Mouse (Mus musculus) hindbrain, postnatal 0 days (tissue): ENCODE measurements around the gene Sh3pxd2a. TPM values are rescaled to one million over a fixed set of nuclear protein-coding genes. Genes with fewer than 3 reads are reported as not detected.

Experiments
- ATAC-seq: fragments of 200-750 bp; cut with Nextera tagmentation; 2 replicates; pipeline ENCODE4 v1.8.0; 2017; ENCODE audit warnings: mild to moderate bottlenecking, moderate TSS enrichment, moderate library complexity
- DNase-seq: peaks from one replicate; pipeline ENCODE4 v3.0.0-alpha.2; 2015; ENCODE audit warnings: low spot score
- H3K27ac ChIP-seq: fragments of 300-500 bp; sonication (generic); 2 replicates; pipeline ENCODE4 v1.5.1; 2014; ENCODE audit warnings: mild to moderate bottlenecking
- H3K27me3 ChIP-seq: fragments of 300-500 bp; sonication (generic); 2 replicates; pipeline ENCODE4 v1.6.1; 2014; ENCODE audit warnings: low read length, mixed read lengths; ENCODE audit not compliant: insufficient read depth
- H3K36me3 ChIP-seq: fragments of 300-500 bp; sonication (generic); 2 replicates; pipeline ENCODE4 v1.6.1; 2014; ENCODE audit warnings: low read length, mixed read lengths; ENCODE audit not compliant: insufficient read depth
- H3K4me1 ChIP-seq: fragments of 300-500 bp; sonication (generic); 2 replicates; pipeline ENCODE4 v1.6.1; 2014; ENCODE audit warnings: antibody characterized with exemption, low read length, mixed read lengths; ENCODE audit not compliant: insufficient read depth
- H3K4me2 ChIP-seq: fragments of 300-500 bp; sonication (generic); 2 replicates; pipeline ENCODE4 v1.6.1; 2014; ENCODE audit warnings: low read depth, mild to moderate bottlenecking, low read length, moderate library complexity, mixed read lengths
- H3K4me3 ChIP-seq: fragments of 300-500 bp; sonication (generic); 2 replicates; pipeline ENCODE4 v1.5.1; 2014; ENCODE audit warnings: low read length
- H3K9ac ChIP-seq: fragments of 300-500 bp; sonication (generic); replicated peaks from 2 replicates; pipeline ENCODE4 v1.6.1; 2014; ENCODE audit warnings: mild to moderate bottlenecking, low read length, moderate library complexity, mixed read lengths
- H3K9me3 ChIP-seq: fragments of 300-500 bp; sonication (generic); 2 replicates; pipeline ENCODE4 v1.6.1; 2016; ENCODE audit warnings: low read length, mixed read lengths
- CTCF ChIP-seq: IDR thresholded peaks from 2 replicates; pipeline ENCODE4 v1.5.1; 2016; ENCODE audit warnings: antibody characterized with exemption, control low read depth, low read depth
- WGBS: fragments of 180-500 bp; shearing (Covaris S2); extraction: QIAGEN DNeasy Blood & Tissue Kit; methylation state at CpG from one replicate; pipeline ENCODE4 v1.1.7; 2014; 5-methylcytosine and 5-hydroxymethylcytosine counted together
- microRNA-seq, 2 experiments: library from miRNA; unstranded; fragments of <30 nt; microRNA quantifications; one replicate each; pipeline ENCODE4; 2016
- polyA plus RNA-seq: library from polyadenylated mRNA; unstranded; fragments of >200 nt; fragmentation: Nextera tagmentation; extraction: Ambion mirVana; gene quantifications from 2 replicates; pipeline ENCODE4 v1.2.1, GENCODE M21; 2015
- total RNA-seq: library from RNA; depleted of rRNA; stranded (reverse); fragments of >200 nt; gene quantifications from 2 replicates; pipeline ENCODE4 v1.2.3, GENCODE M21; 2014; rRNA removed

Sh3pxd2a gene
- total and polyA plus RNA-seq, 2 experiments from 2014 or later: 1.8 to 25.5 TPM

- Histone ChIP-seq H3K4me1 (0 out of 2 replicates have a peak, but pooled peaks cover 8% of the 10 kb centered on the region), H3K27ac (peak overlapping the region; percentile 70), H3K27me3 (no peaks in the 10 kb centered on the region), H3K4me2 (no peak overlapping the region), H3K36me3 (no peaks in the 10 kb centered on the region), H3K4me3 (no peak overlapping the region), H3K9me3 (no peaks in the 10 kb centered on the region), H3K9ac (no peak overlapping the region)
- peak; percentile 11 for DNase-seq
- TF ChIP-seq CTCF: no peak
- peak; percentile 18; the same call in 1 of the 2 replicates for ATAC-seq
- 69% methylated on average over 7 of the region's 7 CpGs for WGBS
Measured at GRCm38 (mm10) chr19:47212401-47212800, 251.8 kb downstream of the Sh3pxd2a start.

- no peak for TF ChIP-seq CTCF
- DNase-seq (peak; percentile 68), ATAC-seq (peak; percentile 90)
- no peaks in the 10 kb centered on the region for H3K9me3 ChIP-seq
- WGBS: 54% methylated on average over 10 of the region's 10 CpGs
- no peak overlapping the region for H3K4me3 ChIP-seq
- H3K27ac ChIP-seq: peak overlapping the region; percentile 70
- 0 out of 2 replicates have a peak, but pooled peaks cover 8% of the 10 kb centered on the region for H3K4me1 ChIP-seq
- no peak overlapping the region for H3K9ac ChIP-seq
- no peaks in the 10 kb centered on the region for H3K36me3 ChIP-seq
- H3K27me3 ChIP-seq: no peaks in the 10 kb centered on the region
- H3K4me2 ChIP-seq: no peak overlapping the region
Measured at GRCm38 (mm10) chr19:47211609-47212312, 252.4 kb downstream of the Sh3pxd2a start.

GRCm38 (mm10) chr19:47210432-47210831, 253.8 kb downstream of the Sh3pxd2a start:
- no peaks in the 10 kb centered on the region for H3K9me3 ChIP-seq
- H3K27me3 ChIP-seq: no peaks in the 10 kb centered on the region
- H3K4me3 ChIP-seq: no peak overlapping the region
- 0 out of 2 replicates have a peak, but pooled peaks cover 8% of the 10 kb centered on the region for H3K4me1 ChIP-seq
- H3K4me2 ChIP-seq: no peak overlapping the region
- H3K36me3 ChIP-seq: no peaks in the 10 kb centered on the region
- H3K9ac ChIP-seq: no peak overlapping the region
- no peak overlapping the region for H3K27ac ChIP-seq
- WGBS: 85% methylated on average over 4 of the region's 4 CpGs
- no peak for ATAC-seq
- no peak for DNase-seq
- TF ChIP-seq CTCF: no peak

Small RNA genes within 50 kb of the gene (microRNA-seq; reads per million reads assigned to microRNA genes)
- gene Mir6995: 0.18 to 0.36 reads per million in 2 experiments

Other genes starting within 250 kb of the Sh3pxd2a start
- gene Stn1, start 73.1 kb upstream of the Sh3pxd2a start, total RNA-seq: 19.1 and 44.5 TPM in 2 replicates
- gene Stn1, start 73.1 kb upstream of the Sh3pxd2a start, polyA plus RNA-seq: 20.9 and 22.7 TPM in 2 replicates
- gene Slk, start 115.3 kb upstream of the Sh3pxd2a start, total RNA-seq: 13.9 and 18.3 TPM in 2 replicates
- gene Slk, start 115.3 kb upstream of the Sh3pxd2a start, polyA plus RNA-seq: 4.3 and 5.7 TPM in 2 replicates
- gene Col17a1, start 227.7 kb upstream of the Sh3pxd2a start, total RNA-seq: 0.47 and 0.83 TPM in 2 replicates
- gene Col17a1, start 227.7 kb upstream of the Sh3pxd2a start, polyA plus RNA-seq: 0.42 and 0.61 TPM in 2 replicates